Mouse (Mus musculus) left cerebral cortex, adult 2 months (tissue): ENCODE results near the gene Nav2. TPM values are rescaled to one million over a fixed set of nuclear protein-coding genes. Genes with fewer than 3 reads are reported as not detected.
A peak's percentile ranks its signal among the peaks of the same experiment; 100 is the strongest.

Experiments used
- DNase-seq, 2 experiments: peaks; one replicate each; pipeline ENCODE4 v3.0.0; 2021 to 2022; ENCODE audit warnings: low spot score in 2 of 2, mixed read lengths in 1 of 2; ENCODE audit errors: extremely low spot score in 1 of 2
- H3K27ac ChIP-seq: fragments of 200-600 bp; 2 replicates; pipeline ENCODE4 v1.8.1; 2022
- H3K4me3 ChIP-seq: fragments of 200-600 bp; 2 replicates; pipeline ENCODE4 v1.8.1; 2022
- CTCF ChIP-seq: fragments of 200-600 bp; IDR thresholded peaks from 2 replicates; pipeline ENCODE4 v1.8.1; 2022; ENCODE audit warnings: antibody characterized with exemption, mild to moderate bottlenecking, moderate library complexity
- intact Hi-C: fragments of 180-260 bp; cut with DNase I; formaldehyde crosslinking; loops from one replicate; pipeline ENCODE4 v1.15.1; 2025
- total RNA-seq, 2 experiments: library from RNA; stranded (reverse); gene quantifications; 2 replicates each; pipeline ENCODE4 v1.2.3; 2021

Nav2 gene
- total RNA-seq, 2 experiments from 2014 or later = 102 to 119 TPM

- TF ChIP-seq CTCF = no peak
- Histone ChIP-seq H3K27ac (no peak overlapping the region), H3K4me3 (no peak overlapping the region)
- intact Hi-C loops = loop anchor here (1.0 kb wide), 1 partner anchor 128 kb away; no protein-coding TSS in a partner anchor
- DNase-seq = no peak
Measured at GRCm38 (mm10) chr7:48877786-48878390, 30.6 kb upstream of the Nav2 start.

GRCm38 (mm10) chr7:48879574-48879973 is 28.9 kb upstream of the Nav2 start:
- intact Hi-C loops = no loop called here
- no peak overlapping the region for H3K27ac ChIP-seq
- no peak for DNase-seq
- no peak for TF ChIP-seq CTCF
- no peak overlapping the region for H3K4me3 ChIP-seq

- Histone ChIP-seq H3K27ac (no peak overlapping the region), H3K4me3 (peak overlapping the region; percentile 74)
- intact Hi-C loops = no loop called here
- no peak; the same call in 1 of the 2 replicates for TF ChIP-seq CTCF
- peak; percentile 91 to 95 for DNase-seq
Measured at GRCm38 (mm10) chr7:48880591-48881481, 27.7 kb upstream of the Nav2 start.

GRCm38 (mm10) chr7:48881486-48881885 is 27.0 kb upstream of the Nav2 start, which contains the start of gene E2f8:
Gene E2f8, minus strand, starts transcription at chr7:48881596.
- intact Hi-C loops = no loop called here
- TF ChIP-seq CTCF = no peak
- Histone ChIP-seq H3K4me3 (peak within 1 kb of the TSS; percentile 74), H3K27ac (no peak within 1 kb of the TSS)
- peak in 1 of 2 experiments; percentile 46 for DNase-seq

GRCm38 (mm10) chr7:48881971-48882609 is 26.4 kb upstream of the Nav2 start:
- no peak for DNase-seq
- intact Hi-C loops = no loop called here
- Histone ChIP-seq H3K27ac (no peak overlapping the region), H3K4me3 (peak overlapping the region; percentile 74)
- TF ChIP-seq CTCF = no peak

GRCm38 (mm10) chr7:48883525-48884265 is 24.8 kb upstream of the Nav2 start:
- no peak for DNase-seq
- TF ChIP-seq CTCF = no peak
- Histone ChIP-seq H3K4me3 (no peak overlapping the region), H3K27ac (no peak overlapping the region)
- intact Hi-C loops = no loop called here

- no peak overlapping the region for H3K27ac ChIP-seq
- TF ChIP-seq CTCF = no peak
- no peak overlapping the region for H3K4me3 ChIP-seq
- no peak for DNase-seq
- intact Hi-C loops = no loop called here
Measured at GRCm38 (mm10) chr7:48884266-48884611, 24.3 kb upstream of the Nav2 start.

- intact Hi-C loops = no loop called here
- TF ChIP-seq CTCF = no peak
- no peak overlapping the region for H3K27ac ChIP-seq
- no peak overlapping the region for H3K4me3 ChIP-seq
- no peak for DNase-seq
Measured at GRCm38 (mm10) chr7:48887973-48888372, 20.5 kb upstream of the Nav2 start.

GRCm38 (mm10) chr7:48888751-48889150 is 19.8 kb upstream of the Nav2 start:
- no peak for TF ChIP-seq CTCF
- no peak overlapping the region for H3K27ac ChIP-seq
- H3K4me3 ChIP-seq = no peak overlapping the region
- DNase-seq = no peak
- intact Hi-C loops = no loop called here

GRCm38 (mm10) chr7:48891029-48891428 is 17.5 kb upstream of the Nav2 start:
- intact Hi-C loops = loop anchor here (5.0 kb wide), 1 partner anchor 36 kb away; no protein-coding TSS in a partner anchor
- no peak for DNase-seq
- H3K4me3 ChIP-seq = no peak overlapping the region
- H3K27ac ChIP-seq = no peak overlapping the region
- TF ChIP-seq CTCF = no peak

GRCm38 (mm10) chr7:48893093-48893492 is 15.4 kb upstream of the Nav2 start:
- H3K27ac ChIP-seq = no peak overlapping the region
- TF ChIP-seq CTCF = no peak
- no peak overlapping the region for H3K4me3 ChIP-seq
- intact Hi-C loops = loop anchor here (5.0 kb wide), 1 partner anchor 34 kb away; no protein-coding TSS in a partner anchor
- DNase-seq = no peak
